Mouse (Mus musculus): Measurements from ENCODE around the gene Dph5. TPM values are rescaled to one million over a fixed set of nuclear protein-coding genes. Genes with fewer than 3 reads are reported as not detected.

Gene Dph5
- polyA plus RNA-seq (2017; shearing (Covaris generic)) = 89.7 TPM

DNA sequence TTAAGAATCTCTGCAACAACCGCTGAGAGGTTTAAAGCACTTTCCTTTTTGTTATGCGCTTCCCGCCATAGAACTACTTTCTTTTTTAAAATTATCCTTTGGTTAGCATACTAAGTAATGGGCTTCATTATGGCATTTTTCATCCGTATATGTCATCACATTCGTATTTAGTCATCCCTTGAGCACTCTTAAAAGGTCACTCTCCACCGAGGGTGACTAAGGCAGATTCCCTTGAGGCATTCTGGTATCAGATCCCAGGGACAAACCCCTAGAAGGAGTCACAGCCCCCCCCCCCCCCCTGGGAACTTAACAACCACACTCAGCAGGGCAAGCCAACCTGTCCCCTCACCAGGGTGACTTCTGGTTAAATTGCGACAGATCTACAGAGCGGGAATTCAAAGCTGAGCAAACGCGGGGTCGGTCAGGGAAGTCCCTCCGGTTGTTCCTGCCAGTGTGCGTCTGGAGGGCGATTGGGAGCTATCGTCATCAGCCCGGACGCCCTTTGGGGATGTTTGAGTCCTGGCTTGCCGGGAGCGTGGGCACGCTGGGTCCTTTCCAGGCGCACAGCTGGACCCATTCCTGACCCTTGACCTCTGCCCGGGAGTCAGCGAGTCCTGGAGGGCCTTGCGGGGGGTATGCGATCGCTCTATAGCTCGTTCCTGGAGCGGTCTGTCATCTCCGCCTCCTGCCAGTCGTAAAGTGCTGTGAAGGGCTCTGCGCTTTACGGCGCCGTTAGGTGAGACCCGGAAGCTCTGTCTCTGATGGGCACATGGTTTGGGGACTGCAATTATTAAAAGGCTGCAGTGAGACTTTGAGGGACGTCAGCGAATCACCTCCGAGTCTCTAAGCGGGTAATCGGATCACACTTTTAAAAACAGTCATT is at the start of gene Dph5:
Dph5 (plus strand) TSS at position 411 of the 883 bp plus-strand sequence.

Other genes with a start within 250 kb of the Dph5 start
- gene S1pr1, start 172.8 kb upstream of the Dph5 start, polyA plus RNA-seq (2017; shearing (Covaris generic)) = 393 TPM
- 80.0 TPM for gene Slc30a7, start 119.6 kb downstream of the Dph5 start, polyA plus RNA-seq (2017; shearing (Covaris generic))
- 8.2 TPM for gene Extl2, start 119.6 kb downstream of the Dph5 start, polyA plus RNA-seq (2017; shearing (Covaris generic))
- gene Vcam1, start 241.9 kb downstream of the Dph5 start, polyA plus RNA-seq (2017; shearing (Covaris generic)) = 7.3 TPM

All from CD4-positive, CD25-positive, alpha-beta regulatory T cell, adult 9 weeks (primary cell).